Mouse (Mus musculus) adrenal gland, adult 18-20 months (tissue): Measurements from ENCODE around the gene Stim2. TPM values are rescaled to one million over a fixed set of nuclear protein-coding genes. Genes with fewer than 3 reads are reported as not detected.

ENCODE experiments used
- DNase-seq, 2 experiments: peaks; one replicate each; pipeline ENCODE4 v3.0.0; 2021 to 2022; ENCODE audit warnings: low spot score in 2 of 2
- total RNA-seq, 2 experiments: library from RNA; stranded (reverse); gene quantifications; 1 replicate in 1 of 2; 2 replicates in 1 of 2; pipeline ENCODE4 v1.2.3; 2021

The Stim2 gene
- total RNA-seq, 2 experiments from 2014 or later, result 27.5 to 28.7 TPM

DNA sequence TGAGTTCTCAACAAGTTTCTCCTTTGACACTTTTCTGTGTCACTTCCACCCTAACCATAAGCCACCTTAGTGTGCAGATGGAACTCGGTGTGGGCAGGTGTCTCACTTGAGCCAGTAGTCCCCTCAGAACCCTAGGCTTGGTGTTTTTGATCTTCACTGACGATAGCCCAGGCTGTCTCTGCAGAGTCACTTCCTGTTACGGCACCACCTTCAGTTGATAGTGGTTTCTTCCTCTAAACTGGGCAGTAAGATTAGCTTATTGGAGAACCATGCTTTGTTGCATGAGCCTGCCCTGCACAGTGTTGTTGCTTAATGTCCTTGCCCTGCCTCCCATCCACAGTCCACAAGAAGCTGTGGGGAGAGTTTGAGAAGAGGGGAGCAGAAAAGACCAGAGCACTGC lies 47.2 kb downstream of the Stim2 start:
- no peak for DNase-seq

- DNase-seq, result no peak
Observed at GRCm38 (mm10) chr5:54046432-54046831, 48.1 kb downstream of the Stim2 start.

- no peak for DNase-seq
Observed at GRCm38 (mm10) chr5:54049145-54049733, 50.9 kb downstream of the Stim2 start.

DNA sequence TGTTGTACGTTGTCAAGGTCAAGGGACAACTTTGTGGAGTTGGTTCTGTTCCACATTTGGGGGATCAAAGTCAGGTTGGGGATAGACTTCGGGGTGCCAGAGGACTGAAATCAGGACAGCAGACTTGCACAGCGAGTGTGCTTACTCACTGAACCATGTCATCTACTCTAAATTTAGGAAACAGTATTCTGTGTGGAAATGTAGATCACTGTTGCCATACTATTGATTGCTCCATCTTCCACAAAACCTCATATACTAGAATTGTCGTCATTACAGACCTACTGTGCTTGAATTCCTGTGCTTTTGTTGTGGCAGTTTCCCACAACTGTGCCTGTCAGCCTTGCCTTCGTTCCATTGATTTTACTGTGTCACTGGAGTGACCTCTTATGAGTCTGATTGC lies 51.6 kb downstream of the Stim2 start:
- DNase-seq, result no peak

- no peak for DNase-seq
Observed at GRCm38 (mm10) chr5:54051056-54051455, 52.8 kb downstream of the Stim2 start.

GRCm38 (mm10) chr5:54052205-54052604 lies 53.9 kb downstream of the Stim2 start:
- DNase-seq, result no peak

- no peak for DNase-seq
Observed at GRCm38 (mm10) chr5:54053673-54054366, 55.5 kb downstream of the Stim2 start.

DNA sequence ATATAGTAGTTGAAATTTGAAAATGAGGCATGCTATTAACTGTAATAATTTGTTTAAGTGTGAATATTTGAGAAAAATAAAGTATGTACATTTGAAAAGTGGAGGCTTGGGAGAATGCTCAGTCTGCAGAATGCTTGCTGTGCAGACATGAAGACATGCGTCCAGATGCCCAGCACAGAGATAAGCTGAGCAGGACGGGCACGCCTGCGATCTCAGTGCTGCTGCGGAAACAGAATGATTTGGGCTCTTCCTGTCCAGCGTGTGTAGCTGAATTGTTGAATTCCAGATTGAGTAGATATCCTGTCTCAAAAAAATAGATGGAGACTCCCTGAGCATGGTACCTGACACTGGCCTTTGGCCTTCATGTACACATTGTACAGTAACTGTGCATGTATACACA lies 58.0 kb downstream of the Stim2 start:
- no peak for DNase-seq

DNA sequence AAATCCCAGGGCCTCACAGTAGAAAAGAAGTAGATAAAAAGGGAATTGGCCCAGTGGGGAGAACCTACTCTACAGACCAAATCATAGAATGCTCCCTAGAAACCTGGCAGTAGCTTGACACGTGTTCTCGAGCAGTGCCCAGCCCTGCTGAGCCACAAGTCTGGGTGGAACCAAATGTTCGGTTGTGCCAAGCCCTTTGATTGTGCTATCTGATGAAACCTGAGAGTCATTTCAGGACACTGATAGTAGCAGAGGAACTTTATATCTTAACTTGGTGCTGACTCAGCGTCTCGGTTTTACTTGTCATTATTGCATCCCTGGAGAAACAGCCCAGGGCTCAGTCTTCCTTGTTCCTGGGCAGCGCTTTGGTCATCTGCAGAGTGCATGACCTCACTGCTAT lies 61.7 kb downstream of the Stim2 start:
- no peak for DNase-seq

DNA sequence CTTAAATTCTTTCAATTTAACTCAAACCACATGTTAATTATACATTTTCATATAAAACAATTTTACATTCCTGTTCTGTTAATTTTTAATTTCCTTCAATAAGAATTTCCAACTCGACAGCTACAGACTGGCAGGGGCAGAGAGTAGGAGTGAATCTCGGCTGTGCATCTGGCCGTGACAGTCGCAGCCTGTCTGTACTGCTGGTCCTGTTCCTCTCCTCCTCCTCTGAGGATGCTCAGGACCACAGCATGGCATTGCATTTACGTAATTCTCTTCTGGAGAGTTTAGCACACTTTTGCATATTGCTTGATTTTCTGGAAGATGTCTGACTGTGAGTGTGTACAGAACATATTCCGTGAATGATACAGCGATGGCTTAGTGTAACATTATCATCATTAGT lies 63.8 kb downstream of the Stim2 start:
- DNase-seq, result no peak

DNA sequence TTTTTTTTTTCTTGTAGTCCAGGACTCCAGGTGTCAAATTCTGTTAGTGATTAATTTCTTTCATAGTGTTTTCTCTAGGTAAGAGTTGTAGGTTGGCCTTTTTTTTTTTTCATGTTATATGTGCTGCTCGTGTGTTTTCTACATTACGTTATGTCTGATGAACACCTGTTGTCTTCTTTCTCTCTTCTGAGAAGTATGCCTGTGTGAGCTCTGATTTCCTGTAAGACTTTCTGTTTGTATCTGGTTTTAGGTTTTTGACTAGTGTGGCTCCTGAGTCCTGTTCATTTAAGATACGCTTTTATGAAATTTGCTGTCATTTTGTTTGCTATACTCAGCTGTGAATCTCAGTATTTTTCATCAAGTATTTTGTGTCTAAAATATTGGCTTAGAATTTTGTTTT lies 69.3 kb downstream of the Stim2 start:
- no peak for DNase-seq

- no peak for DNase-seq
Observed at GRCm38 (mm10) chr5:54070549-54070948, 72.2 kb downstream of the Stim2 start.

- no peak for DNase-seq
Observed at GRCm38 (mm10) chr5:54071288-54071687, 73.0 kb downstream of the Stim2 start.

DNA sequence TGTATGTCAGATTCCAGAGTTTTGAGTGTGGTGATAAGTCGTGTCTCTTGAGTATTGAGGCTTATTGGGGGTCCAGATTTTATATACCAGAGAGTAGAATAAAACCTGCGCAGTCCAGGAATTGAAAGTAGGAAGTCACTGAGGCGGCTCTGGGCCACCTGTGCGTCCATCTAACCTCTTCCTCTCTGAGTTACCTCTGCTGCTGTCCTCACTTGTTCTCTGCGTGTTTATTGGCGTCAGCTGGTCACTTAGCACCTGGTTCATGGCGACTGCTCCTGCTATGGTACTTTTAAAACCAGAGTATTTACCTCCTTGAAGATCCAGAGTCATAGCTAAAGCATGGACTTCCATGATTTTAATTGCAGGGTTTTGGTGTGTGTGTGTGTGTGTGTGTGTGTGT lies 73.4 kb downstream of the Stim2 start:
- no peak for DNase-seq

GRCm38 (mm10) chr5:54073291-54073690 lies 75.0 kb downstream of the Stim2 start:
- no peak for DNase-seq

DNA sequence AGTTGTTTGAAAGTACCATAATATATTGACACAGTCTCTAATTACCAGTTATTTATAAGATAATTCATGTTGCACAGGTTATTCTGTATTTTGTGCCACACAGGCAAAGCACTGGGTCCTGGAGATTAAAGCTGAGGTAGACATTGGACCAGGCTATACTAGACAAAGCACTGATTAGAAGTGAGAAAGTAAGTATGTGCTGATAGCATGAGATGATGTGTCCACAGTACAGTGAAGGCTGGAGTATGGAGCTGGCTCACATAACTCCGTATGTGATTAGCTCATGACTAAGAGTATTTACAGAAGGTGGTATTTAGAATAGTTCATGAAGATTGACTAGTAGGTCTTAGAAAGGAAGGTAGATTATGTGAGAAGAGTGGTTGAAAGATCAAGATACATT lies 81.7 kb downstream of the Stim2 start:
- no peak for DNase-seq

GRCm38 (mm10) chr5:54087912-54088311 lies 89.6 kb downstream of the Stim2 start:
- DNase-seq, result no peak

DNA sequence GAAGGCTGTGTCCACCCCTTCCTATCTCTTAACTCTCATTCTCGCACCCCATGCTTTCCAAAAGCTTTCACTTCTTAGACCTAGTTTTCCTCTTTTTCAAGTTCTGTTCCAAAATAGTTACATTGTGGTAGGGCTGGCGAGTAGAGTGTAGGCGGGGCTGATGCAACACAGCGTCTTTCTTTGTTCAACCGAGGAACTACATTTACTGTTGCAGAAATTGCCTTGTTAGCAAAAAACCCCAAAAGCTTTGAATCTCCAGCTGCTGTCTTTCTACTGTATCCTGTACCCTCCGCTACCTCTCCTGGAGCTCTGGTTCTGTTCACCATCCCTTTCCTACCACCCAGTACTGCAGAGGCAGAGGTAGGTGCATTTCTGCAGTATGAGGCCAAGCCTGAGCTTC lies 99.9 kb downstream of the Stim2 start:
- DNase-seq, result no peak

DNA sequence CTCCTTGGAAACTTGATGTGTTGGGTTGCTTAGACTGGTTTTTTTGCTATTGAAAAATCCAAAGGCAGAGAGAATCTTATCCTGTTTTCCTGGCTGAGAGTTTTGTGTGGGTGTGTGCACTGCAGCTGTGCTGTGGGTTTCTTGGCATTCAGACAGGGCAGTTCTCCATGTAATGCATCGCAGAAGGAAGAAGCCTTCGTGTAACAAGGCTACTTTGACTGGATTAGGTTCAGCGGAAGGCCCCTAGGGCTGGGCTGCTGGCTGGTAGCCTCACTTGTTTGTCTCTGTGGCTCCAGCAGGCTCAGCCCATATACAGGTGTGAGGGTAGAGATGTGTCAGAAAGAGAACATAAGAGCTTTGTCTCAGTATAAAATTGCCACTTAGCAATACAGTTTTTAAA lies 102.6 kb downstream of the Stim2 start:
- no peak for DNase-seq

DNA sequence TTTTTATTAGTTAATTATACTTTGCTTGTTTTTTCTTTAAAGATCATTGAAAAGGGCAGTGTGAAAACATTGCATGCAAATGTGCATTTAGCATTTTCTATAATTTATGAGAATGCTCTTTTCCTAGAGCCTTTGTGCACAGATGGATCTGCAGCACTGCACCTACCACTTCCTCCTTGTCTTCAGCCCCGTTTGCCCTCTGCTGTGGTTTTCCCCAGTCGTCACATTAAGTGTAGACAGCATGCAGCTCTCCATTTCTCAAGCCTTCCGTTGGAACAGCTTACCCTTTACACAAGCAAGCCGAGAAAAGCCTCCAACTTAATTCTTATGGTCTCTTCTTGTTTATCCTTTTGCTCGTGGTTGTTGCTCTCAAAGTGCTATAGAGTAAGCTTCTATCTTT lies 103.0 kb downstream of the Stim2 start:
- DNase-seq, result no peak

- no peak for DNase-seq
Observed at GRCm38 (mm10) chr5:54101960-54102359, 103.7 kb downstream of the Stim2 start.

GRCm38 (mm10) chr5:54106669-54107068 lies 108.4 kb downstream of the Stim2 start:
- no peak for DNase-seq

DNA sequence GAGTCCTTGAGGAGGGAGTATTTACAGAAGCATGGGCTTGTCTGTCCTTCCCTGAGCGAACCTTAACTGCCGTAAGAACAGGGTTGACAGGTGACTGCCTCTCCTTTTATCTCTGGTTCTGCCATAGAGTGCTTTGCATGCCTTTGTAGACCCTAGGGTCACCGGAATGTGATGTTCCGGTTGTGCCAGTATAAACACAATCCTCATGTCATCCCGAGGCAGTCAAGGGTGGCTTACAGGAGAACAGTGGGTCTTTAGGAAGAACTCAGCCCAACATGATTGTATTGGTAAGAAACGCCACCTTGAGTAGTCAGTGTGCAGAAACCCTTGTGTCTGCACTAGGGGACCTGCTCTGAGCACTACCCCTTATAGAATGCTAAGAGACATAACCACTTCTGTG lies 108.8 kb downstream of the Stim2 start:
- no peak for DNase-seq
